Mouse (Mus musculus): Measurements from ENCODE around the gene Ubr4. TPM values are rescaled to one million over a fixed set of nuclear protein-coding genes. Genes with fewer than 3 reads are reported as not detected.

The Ubr4 gene
- polyA plus RNA-seq, 1 experiment from 2014 or later = 27.5 TPM

- Histone ChIP-seq H3K4me1 (replicated peaks; ENCODE audit: control insufficient read depth, insufficient read depth, low read length) (no peaks in the 10 kb centered on the region; the same call in 1 of the 2 replicates), H3K4me2 (replicated peaks; ENCODE audit: low read depth) (no peak overlapping the region), H3K9me3 (ENCODE audit: control insufficient read depth) (no peaks in the 10 kb centered on the region), H3K9ac (ENCODE audit: low read depth, low read length) (no peak overlapping the region), H3K36me3 (ENCODE audit: control insufficient read depth, insufficient read depth) (peaks cover 98% of the 10 kb centered on the region), H3K27ac (ENCODE audit: low read depth, low read length) (no peak overlapping the region), H3K4me3 (ENCODE audit: low read depth, low read length) (no peak overlapping the region), H3K27me3 (replicated peaks; ENCODE audit: control insufficient read depth, insufficient read depth, low read length) (no peaks in the 10 kb centered on the region)
- TF ChIP-seq CTCF (IDR thresholded peaks at IDR 0.05; ENCODE audit: low read depth) = no peak
- ATAC-seq = no peak
- 81% methylated on average over 8 of the region's 8 CpGs for WGBS
Observed at GRCm38 (mm10) chr4:139483461-139484105, 131.2 kb downstream of the Ubr4 start.

GRCm38 (mm10) chr4:139484496-139484895 lies 132.1 kb downstream of the Ubr4 start:
- no peaks in the 10 kb centered on the region for H3K27me3 ChIP-seq (replicated peaks; ENCODE audit: control insufficient read depth, insufficient read depth, low read length)
- no peak overlapping the region for H3K27ac ChIP-seq (ENCODE audit: low read depth, low read length)
- no peak for ATAC-seq
- no peaks in the 10 kb centered on the region; the same call in 1 of the 2 replicates for H3K4me1 ChIP-seq (replicated peaks; ENCODE audit: control insufficient read depth, insufficient read depth, low read length)
- H3K9ac ChIP-seq (ENCODE audit: low read depth, low read length) = no peak overlapping the region
- no peak overlapping the region for H3K4me3 ChIP-seq (ENCODE audit: low read depth, low read length)
- no peak overlapping the region for H3K4me2 ChIP-seq (replicated peaks; ENCODE audit: low read depth)
- H3K9me3 ChIP-seq (ENCODE audit: control insufficient read depth) = no peaks in the 10 kb centered on the region
- WGBS = 76% methylated on average over 7 of the region's 7 CpGs
- TF ChIP-seq CTCF (IDR thresholded peaks at IDR 0.05; ENCODE audit: low read depth) = no peak
- H3K36me3 ChIP-seq (ENCODE audit: control insufficient read depth, insufficient read depth) = peaks cover 98% of the 10 kb centered on the region

GRCm38 (mm10) chr4:139487085-139487484 lies 134.7 kb downstream of the Ubr4 start:
- Histone ChIP-seq H3K27me3 (replicated peaks; ENCODE audit: control insufficient read depth, insufficient read depth, low read length) (no peaks in the 10 kb centered on the region), H3K36me3 (ENCODE audit: control insufficient read depth, insufficient read depth) (peaks cover 98% of the 10 kb centered on the region), H3K9me3 (ENCODE audit: control insufficient read depth) (no peaks in the 10 kb centered on the region), H3K4me3 (ENCODE audit: low read depth, low read length) (no peak overlapping the region), H3K4me2 (replicated peaks; ENCODE audit: low read depth) (no peak overlapping the region), H3K27ac (ENCODE audit: low read depth, low read length) (no peak overlapping the region), H3K4me1 (replicated peaks; ENCODE audit: control insufficient read depth, insufficient read depth, low read length) (no peaks in the 10 kb centered on the region; the same call in 1 of the 2 replicates), H3K9ac (ENCODE audit: low read depth, low read length) (no peak overlapping the region)
- ATAC-seq = no peak
- WGBS = 66% methylated on average over 10 of the region's 10 CpGs
- no peak for TF ChIP-seq CTCF (IDR thresholded peaks at IDR 0.05; ENCODE audit: low read depth)

GRCm38 (mm10) chr4:139488325-139488724 lies 135.9 kb downstream of the Ubr4 start:
- H3K4me3 ChIP-seq (ENCODE audit: low read depth, low read length) = no peak overlapping the region
- no peak for TF ChIP-seq CTCF (IDR thresholded peaks at IDR 0.05; ENCODE audit: low read depth)
- H3K36me3 ChIP-seq (ENCODE audit: control insufficient read depth, insufficient read depth) = peaks cover 86% of the 10 kb centered on the region
- no peak for ATAC-seq
- no peak overlapping the region for H3K9ac ChIP-seq (ENCODE audit: low read depth, low read length)
- H3K4me2 ChIP-seq (replicated peaks; ENCODE audit: low read depth) = no peak overlapping the region
- no peaks in the 10 kb centered on the region for H3K9me3 ChIP-seq (ENCODE audit: control insufficient read depth)
- no peaks in the 10 kb centered on the region for H3K27me3 ChIP-seq (replicated peaks; ENCODE audit: control insufficient read depth, insufficient read depth, low read length)
- H3K4me1 ChIP-seq (replicated peaks; ENCODE audit: control insufficient read depth, insufficient read depth, low read length) = no peaks in the 10 kb centered on the region
- WGBS = 90% methylated on average over 5 of the region's 5 CpGs
- H3K27ac ChIP-seq (ENCODE audit: low read depth, low read length) = no peak overlapping the region

- Histone ChIP-seq H3K27ac (ENCODE audit: low read depth, low read length) (no peak overlapping the region), H3K9me3 (ENCODE audit: control insufficient read depth) (no peaks in the 10 kb centered on the region), H3K4me1 (replicated peaks; ENCODE audit: control insufficient read depth, insufficient read depth, low read length) (no peaks in the 10 kb centered on the region), H3K36me3 (ENCODE audit: control insufficient read depth, insufficient read depth) (peaks cover 71% of the 10 kb centered on the region), H3K4me2 (replicated peaks; ENCODE audit: low read depth) (no peak overlapping the region), H3K4me3 (ENCODE audit: low read depth, low read length) (no peak overlapping the region), H3K9ac (ENCODE audit: low read depth, low read length) (no peak overlapping the region), H3K27me3 (replicated peaks; ENCODE audit: control insufficient read depth, insufficient read depth, low read length) (no peaks in the 10 kb centered on the region)
- ATAC-seq = no peak
- WGBS = 88% methylated on average over 1 of the region's 1 CpGs
- no peak for TF ChIP-seq CTCF (IDR thresholded peaks at IDR 0.05; ENCODE audit: low read depth)
Observed at GRCm38 (mm10) chr4:139489946-139490345, 137.5 kb downstream of the Ubr4 start.

- Histone ChIP-seq H3K9ac (ENCODE audit: low read depth, low read length) (no peak overlapping the region), H3K9me3 (ENCODE audit: control insufficient read depth) (no peaks in the 10 kb centered on the region), H3K4me3 (ENCODE audit: low read depth, low read length) (no peak overlapping the region), H3K4me1 (replicated peaks; ENCODE audit: control insufficient read depth, insufficient read depth, low read length) (no peaks in the 10 kb centered on the region), H3K4me2 (replicated peaks; ENCODE audit: low read depth) (no peak overlapping the region), H3K36me3 (ENCODE audit: control insufficient read depth, insufficient read depth) (peaks cover 65% of the 10 kb centered on the region), H3K27ac (ENCODE audit: low read depth, low read length) (peak overlapping the region; percentile 15; the same call in 1 of the 2 replicates), H3K27me3 (replicated peaks; ENCODE audit: control insufficient read depth, insufficient read depth, low read length) (no peaks in the 10 kb centered on the region)
- TF ChIP-seq CTCF (IDR thresholded peaks at IDR 0.05; ENCODE audit: low read depth) = no peak
- no peak for ATAC-seq
- 78% methylated on average over 11 of the region's 11 CpGs for whole genome bisulfite sequencing
Observed at GRCm38 (mm10) chr4:139490413-139491055, 138.1 kb downstream of the Ubr4 start.
